Mouse (Mus musculus) heart, adult 2 months (tissue): ENCODE measurements around the gene Klra17.
"Not testable (repeated sequence)": the region's sequence is repeated elsewhere in the genome, so short reads cannot be mapped to it uniquely, and the experiment has no call there.

Experiments used
- CTCF ChIP-seq: fragments of 200-600 bp; IDR thresholded peaks from 2 replicates; pipeline ENCODE4 v1.8.1; 2022; ENCODE audit warnings: antibody characterized with exemption, mild to moderate bottlenecking, moderate library complexity
- EP300 ChIP-seq: fragments of 200-500 bp; IDR thresholded peaks from 2 replicates; pipeline ENCODE4 v1.6.1; 2011; ENCODE audit warnings: low read depth, low read length, control low read depth; ENCODE audit not compliant: insufficient read depth
- POLR2A ChIP-seq: fragments of 200-500 bp; IDR thresholded peaks from 2 replicates; pipeline ENCODE4 v1.6.1; 2011; ENCODE audit warnings: mild to moderate bottlenecking, low read depth, low read length, control low read depth; ENCODE audit not compliant: insufficient read depth

GRCm38 (mm10) chr6:129784170-129784569 is 92.3 kb downstream of the Klra17 start, which contains the start of gene Gm156:
- TF ChIP-seq EP300, CTCF, POLR2A: not testable (repeated sequence)
